Mouse (Mus musculus): Measurements from ENCODE around the gene Pmel.
A peak's percentile ranks its signal among the peaks of the same experiment; 100 is the strongest.

- TF ChIP-seq POLR2A (IDR thresholded peaks at IDR 0.05; ENCODE audit: control insufficient read depth in 1 of 2, insufficient read depth in 1 of 2, low read depth in 1 of 2, low read length in 2 of 2, poor library complexity in 1 of 2) (peak in 1 of 2 experiments; percentile 74; a peak in 2 of 4 replicates), CTCF (IDR thresholded peaks at IDR 0.05 in 2 of 3, conservative IDR thresholded peaks at IDR 0.05 in 1 of 3; ENCODE audit: control insufficient read depth in 1 of 3, insufficient read depth in 1 of 3, low read depth in 2 of 3, low read length in 3 of 3, poor library complexity in 1 of 3, severe bottlenecking in 1 of 3) (peak in 2 of 3 experiments; percentile 49 to 50; a peak in 5 of 6 replicates), CHD2 (IDR thresholded peaks at IDR 0.05; ENCODE audit: low read length) (no peak), USF1 (IDR thresholded peaks at IDR 0.05; ENCODE audit: low read depth, low read length) (no peak), ZC3H11A (IDR thresholded peaks at IDR 0.05; ENCODE audit: low read depth, low read length) (no peak), EP300 (IDR thresholded peaks at IDR 0.05; ENCODE audit: low read depth in 1 of 2, low read length in 2 of 2) (no peak), MEF2A (IDR thresholded peaks at IDR 0.05; ENCODE audit: extremely low read depth, insufficient replicate concordance, low read depth, low read length, poor library complexity, severe bottlenecking) (no peak), ZKSCAN1 (IDR thresholded peaks at IDR 0.05; ENCODE audit: low read depth, low read length) (no peak), GABPA (IDR thresholded peaks at IDR 0.05; ENCODE audit: low read depth, low read length) (no peak), SMC3 (IDR thresholded peaks at IDR 0.05; ENCODE audit: low read depth, low read length) (no peak), GATA1 (IDR thresholded peaks at IDR 0.05; ENCODE audit: low read depth, low read length) (no peak), TAL1 (IDR thresholded peaks at IDR 0.05; ENCODE audit: low read length) (no peak)
These were observed 44.4 kb downstream of the Pmel start for GRCm38 (mm10) chr10:128748252-128748864.
